Mouse (Mus musculus) forebrain, embryonic 11.5 days (tissue): ENCODE data around the gene Olfr764-ps1. TPM values are rescaled to one million over a fixed set of nuclear protein-coding genes. Genes with fewer than 3 reads are reported as not detected.
"Not testable (repeated sequence)": the region's sequence is repeated elsewhere in the genome, so short reads cannot be mapped to it uniquely, and the experiment has no call there.

Experiments
- ATAC-seq: fragments of 200-750 bp; cut with Nextera tagmentation; replicated peaks from 2 replicates; pipeline ENCODE4 v1.8.0; 2017; ENCODE audit warnings: moderate TSS enrichment; ENCODE audit not compliant: low FRiP score
- DNase-seq: peaks from one replicate; pipeline ENCODE4 v3.0.0-alpha.2; 2017; ENCODE audit warnings: low spot score
- H3K27ac ChIP-seq: fragments of 300-500 bp; sonication (generic); 2 replicates; pipeline ENCODE4 v1.5.1; 2014; ENCODE audit warnings: low read depth, low read length
- H3K27me3 ChIP-seq: fragments of 300-500 bp; sonication (generic); 2 replicates; pipeline ENCODE4 v1.6.1; 2014; ENCODE audit warnings: mild to moderate bottlenecking, low read length, mixed read lengths; ENCODE audit not compliant: control insufficient read depth, insufficient read depth
- H3K36me3 ChIP-seq: fragments of 300-500 bp; sonication (generic); 2 replicates; pipeline ENCODE4 v1.6.1; 2014; ENCODE audit warnings: mild to moderate bottlenecking, low read length, moderate library complexity, mixed read lengths; ENCODE audit not compliant: control insufficient read depth, insufficient read depth
- H3K4me1 ChIP-seq: fragments of 300-500 bp; sonication (generic); replicated peaks from 2 replicates; pipeline ENCODE4 v1.6.1; 2014; ENCODE audit warnings: low read length, mixed read lengths; ENCODE audit not compliant: control insufficient read depth, insufficient read depth
- H3K4me2 ChIP-seq: fragments of 300-500 bp; sonication (generic); 2 replicates; pipeline ENCODE4 v1.6.1; 2014; ENCODE audit warnings: low read depth, mild to moderate bottlenecking, low read length, moderate library complexity, mixed read lengths; ENCODE audit not compliant: severe bottlenecking
- H3K4me3 ChIP-seq: fragments of 300-500 bp; sonication (generic); 2 replicates; pipeline ENCODE4 v1.5.1; 2014; ENCODE audit warnings: low read depth, low read length
- H3K9ac ChIP-seq: fragments of 300-500 bp; sonication (generic); 2 replicates; pipeline ENCODE4 v1.6.1; 2014; ENCODE audit warnings: low read length
- H3K9me3 ChIP-seq: fragments of 300-500 bp; sonication (generic); 2 replicates; pipeline ENCODE4 v1.6.1; 2016; ENCODE audit warnings: low read length, mixed read lengths; ENCODE audit not compliant: control insufficient read depth
- WGBS: fragments of 180-500 bp; shearing (Covaris S2); extraction: QIAGEN DNeasy Blood & Tissue Kit; methylation state at CpG from one replicate; pipeline ENCODE4 v1.1.7; 2014; 5-methylcytosine and 5-hydroxymethylcytosine counted together
- polyA plus RNA-seq: library from polyadenylated mRNA; unstranded; fragments of >200 nt; fragmentation: Nextera tagmentation; extraction: Ambion mirVana; gene quantifications from 2 replicates; pipeline ENCODE4 v1.2.1, GENCODE M21; 2014

Olfr764-ps1 gene
- not detected in 2 replicates for polyA plus RNA-seq

GRCm38 (mm10) chr10:129039796-129040195 is at the start of gene Olfr764-ps1:
TSS of gene Olfr764-ps1 (minus strand) at chr10:129039896.
- no peak for ATAC-seq
- no peaks in the 10 kb centered on the region for H3K9me3 ChIP-seq
- no peak within 1 kb of the TSS for H3K27ac ChIP-seq
- WGBS, result 82% methylated on average over 3 of the region's 3 CpGs
- no peak within 1 kb of the TSS for H3K4me2 ChIP-seq
- no peak within 1 kb of the TSS for H3K9ac ChIP-seq
- no peak within 1 kb of the TSS for H3K4me3 ChIP-seq
- DNase-seq, result no peak
- H3K36me3 ChIP-seq, result no peaks in the 10 kb centered on the region
- H3K27me3 ChIP-seq, result no peaks in the 10 kb centered on the region
- H3K4me1 ChIP-seq, result no peaks in the 10 kb centered on the region

- not testable (repeated sequence) for H3K9me3 ChIP-seq, H3K4me1 ChIP-seq, DNase-seq, H3K27ac ChIP-seq, H3K4me3 ChIP-seq, H3K36me3 ChIP-seq, H3K27me3 ChIP-seq, H3K4me2 ChIP-seq, ATAC-seq, H3K9ac ChIP-seq
Measured at GRCm38 (mm10) chr10:129082810-129083209, 43.1 kb upstream of the Olfr764-ps1 start, which contains the start of gene Olfr767. TSS of gene Olfr767 (minus strand) at chr10:129082910.

- no peak within 1 kb of the TSS for H3K27ac ChIP-seq
- no peaks in the 10 kb centered on the region for H3K27me3 ChIP-seq
- no peak for ATAC-seq
- H3K9ac ChIP-seq, result no peak within 1 kb of the TSS
- H3K36me3 ChIP-seq, result no peaks in the 10 kb centered on the region
- H3K4me1 ChIP-seq, result no peaks in the 10 kb centered on the region
- H3K4me2 ChIP-seq, result no peak within 1 kb of the TSS
- H3K4me3 ChIP-seq, result no peak within 1 kb of the TSS
- H3K9me3 ChIP-seq, result no peaks in the 10 kb centered on the region
- WGBS, result 82% methylated on average over 2 of the region's 2 CpGs
- DNase-seq, result no peak
Measured at GRCm38 (mm10) chr10:129068877-129069276, 29.2 kb upstream of the Olfr764-ps1 start, which contains the start of gene Olfr766-ps1. TSS of gene Olfr766-ps1 (minus strand) at chr10:129068977.

- not testable (repeated sequence) for H3K36me3 ChIP-seq, ATAC-seq, H3K27ac ChIP-seq, H3K4me3 ChIP-seq, H3K4me2 ChIP-seq, H3K9ac ChIP-seq, H3K27me3 ChIP-seq, H3K4me1 ChIP-seq, H3K9me3 ChIP-seq, DNase-seq
Measured at GRCm38 (mm10) chr10:129049898-129050297, 10.2 kb upstream of the Olfr764-ps1 start, which contains the start of gene Olfr765. TSS of gene Olfr765 (minus strand) at chr10:129049998.

GRCm38 (mm10) chr10:129028343-129028742 is 11.4 kb downstream of the Olfr764-ps1 start:
- no peaks in the 10 kb centered on the region for H3K27me3 ChIP-seq
- no peaks in the 10 kb centered on the region for H3K4me1 ChIP-seq
- ATAC-seq (no peak), DNase-seq (no peak)
- no peak overlapping the region for H3K4me2 ChIP-seq
- no peaks in the 10 kb centered on the region for H3K9me3 ChIP-seq
- no peak overlapping the region for H3K27ac ChIP-seq
- H3K9ac ChIP-seq, result no peak overlapping the region
- H3K36me3 ChIP-seq, result no peaks in the 10 kb centered on the region
- 84% methylated on average over 2 of the region's 2 CpGs for WGBS
- H3K4me3 ChIP-seq, result no peak overlapping the region

- no peak overlapping the region for H3K4me3 ChIP-seq
- no peak overlapping the region for H3K4me2 ChIP-seq
- ATAC-seq, result peak; percentile 83
- peak; percentile 64 for DNase-seq
- no peaks in the 10 kb centered on the region for H3K4me1 ChIP-seq
- no peak overlapping the region for H3K27ac ChIP-seq
- WGBS, result 61% methylated on average over 3 of the region's 3 CpGs
- H3K36me3 ChIP-seq, result no peaks in the 10 kb centered on the region
- no peaks in the 10 kb centered on the region for H3K27me3 ChIP-seq
- no peak overlapping the region for H3K9ac ChIP-seq
- no peaks in the 10 kb centered on the region for H3K9me3 ChIP-seq
Measured at GRCm38 (mm10) chr10:129026018-129026662, 13.6 kb downstream of the Olfr764-ps1 start.

GRCm38 (mm10) chr10:129023319-129023718 is 16.4 kb downstream of the Olfr764-ps1 start:
- Histone ChIP-seq H3K36me3 (no peaks in the 10 kb centered on the region), H3K4me1 (no peaks in the 10 kb centered on the region), H3K27me3 (no peaks in the 10 kb centered on the region), H3K4me2 (no peak overlapping the region), H3K4me3 (no peak overlapping the region), H3K9me3 (no peaks in the 10 kb centered on the region), H3K27ac (no peak overlapping the region), H3K9ac (no peak overlapping the region)
- ATAC-seq (peak; percentile 47; the same call in 1 of the 2 replicates), DNase-seq (no peak)

- DNase-seq, result no peak
- no peaks in the 10 kb centered on the region for H3K4me1 ChIP-seq
- no peak for ATAC-seq
- no peaks in the 10 kb centered on the region for H3K27me3 ChIP-seq
- H3K9ac ChIP-seq, result no peak overlapping the region
- no peak overlapping the region for H3K4me3 ChIP-seq
- H3K4me2 ChIP-seq, result no peak overlapping the region
- no peaks in the 10 kb centered on the region for H3K36me3 ChIP-seq
- no peak overlapping the region for H3K27ac ChIP-seq
- H3K9me3 ChIP-seq, result no peaks in the 10 kb centered on the region
Measured at GRCm38 (mm10) chr10:129014477-129014876, 25.2 kb downstream of the Olfr764-ps1 start.

- not testable (repeated sequence) for H3K9ac ChIP-seq, H3K4me3 ChIP-seq, DNase-seq, H3K4me1 ChIP-seq, H3K27me3 ChIP-seq, H3K27ac ChIP-seq, H3K4me2 ChIP-seq, H3K36me3 ChIP-seq, ATAC-seq, H3K9me3 ChIP-seq
- 61% methylated on average over 2 of the region's 5 CpGs for WGBS
Measured at GRCm38 (mm10) chr10:129011511-129011910, 28.2 kb downstream of the Olfr764-ps1 start.
